Mouse (Mus musculus) ES-Bruce4 (cell line): ENCODE results near the gene Gap43. TPM values are rescaled to one million over a fixed set of nuclear protein-coding genes. Genes with fewer than 3 reads are reported as not detected.
"Not testable (repeated sequence)": the region's sequence is repeated elsewhere in the genome, so short reads cannot be mapped to it uniquely, and the experiment has no call there.

ENCODE experiments used
- H3K27ac ChIP-seq: 2 replicates; pipeline ENCODE4 v1.5.1; 2012; ENCODE audit warnings: low read length, inconsistent platforms; ENCODE audit not compliant: insufficient read depth
- H3K27me3 ChIP-seq: 2 replicates; pipeline ENCODE4 v1.6.1; 2012; ENCODE audit warnings: mild to moderate bottlenecking, low read length, inconsistent platforms; ENCODE audit not compliant: control insufficient read depth, poor library complexity, insufficient read depth, severe bottlenecking
- H3K36me3 ChIP-seq: 2 replicates; pipeline ENCODE4 v1.6.1; 2012; ENCODE audit warnings: inconsistent platforms, mild to moderate bottlenecking, low read length, moderate library complexity; ENCODE audit not compliant: control insufficient read depth, poor library complexity, insufficient read depth, severe bottlenecking
- H3K4me1 ChIP-seq: one replicate; pipeline ENCODE4 v1.8.1; 2011; ENCODE audit warnings: low read length; ENCODE audit not compliant: control insufficient read depth, insufficient read depth
- H3K4me3 ChIP-seq: 2 replicates; pipeline ENCODE4 v1.5.1; 2011; ENCODE audit warnings: low read depth, mild to moderate bottlenecking, low read length
- H3K9ac ChIP-seq: 2 replicates; pipeline ENCODE4 v1.6.1; 2012; ENCODE audit warnings: low read depth, mild to moderate bottlenecking, inconsistent platforms; ENCODE audit not compliant: poor library complexity, severe bottlenecking
- H3K9me3 ChIP-seq: replicated peaks from 2 replicates; pipeline ENCODE4 v1.6.1; 2012; ENCODE audit warnings: mild to moderate bottlenecking, low read length, inconsistent platforms; ENCODE audit not compliant: control insufficient read depth, poor library complexity, insufficient read depth, severe bottlenecking
- CTCF ChIP-seq: IDR thresholded peaks from one replicate; pipeline ENCODE4 v1.8.1; 2011; ENCODE audit warnings: low read depth, low read length
- EP300 ChIP-seq: IDR thresholded peaks from 2 replicates; pipeline ENCODE4 v1.6.1; 2011; ENCODE audit warnings: low read depth, low read length; ENCODE audit not compliant: insufficient read depth
- POLR2A ChIP-seq: IDR thresholded peaks from one replicate; pipeline ENCODE4 v1.8.1; 2011; ENCODE audit warnings: low read length; ENCODE audit not compliant: insufficient read depth
- polyA plus RNA-seq: library from polyadenylated mRNA; stranded (reverse); fragments of >200 nt; gene quantifications from 2 replicates; pipeline ENCODE4 v1.2.4, GENCODE M21; 2011; ENCODE audit warnings: low read depth; ENCODE audit not compliant: missing spikeins, insufficient read depth, insufficient read length

Gap43 gene
- polyA plus RNA-seq, 1 experiment, result 9.9 TPM

DNA sequence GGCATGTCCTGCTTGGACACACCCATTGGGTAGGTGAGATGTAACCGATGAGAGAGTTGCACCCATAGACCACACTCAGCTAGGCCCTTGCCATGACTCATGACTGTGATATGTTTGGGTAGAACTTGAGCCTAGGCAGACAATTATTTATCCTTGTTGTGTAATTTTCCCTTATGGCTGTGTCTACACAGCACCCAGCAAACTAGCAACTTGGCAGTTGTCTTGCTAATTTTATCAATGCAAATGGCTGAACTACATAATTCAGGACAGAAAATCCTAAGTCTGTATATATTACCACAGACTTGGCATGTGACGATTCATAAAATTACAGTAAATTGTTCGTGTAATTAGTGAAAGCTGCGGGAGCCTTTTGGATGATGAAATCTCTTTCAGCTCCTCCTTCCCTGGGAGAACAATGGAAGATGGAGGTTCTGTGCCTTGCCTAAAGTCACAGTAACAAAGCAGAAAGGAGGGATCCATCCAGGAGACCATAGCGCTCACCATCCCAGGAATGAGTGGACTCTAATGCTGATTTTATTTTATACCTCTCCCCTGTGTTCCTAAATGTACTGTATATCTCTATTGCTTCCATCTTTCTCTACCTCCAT is 77.4 kb downstream of the Gap43 start:
- H3K4me1 ChIP-seq, result no peaks in the 10 kb centered on the region
- H3K9me3 ChIP-seq, result no peaks in the 10 kb centered on the region; the same call in 1 of the 2 replicates
- TF ChIP-seq EP300 (no peak), POLR2A (no peak), CTCF (no peak)
- H3K9ac ChIP-seq, result no peak overlapping the region
- no peak overlapping the region for H3K4me3 ChIP-seq
- H3K36me3 ChIP-seq, result no peaks in the 10 kb centered on the region
- no peak overlapping the region for H3K27ac ChIP-seq
- no peaks in the 10 kb centered on the region for H3K27me3 ChIP-seq

DNA sequence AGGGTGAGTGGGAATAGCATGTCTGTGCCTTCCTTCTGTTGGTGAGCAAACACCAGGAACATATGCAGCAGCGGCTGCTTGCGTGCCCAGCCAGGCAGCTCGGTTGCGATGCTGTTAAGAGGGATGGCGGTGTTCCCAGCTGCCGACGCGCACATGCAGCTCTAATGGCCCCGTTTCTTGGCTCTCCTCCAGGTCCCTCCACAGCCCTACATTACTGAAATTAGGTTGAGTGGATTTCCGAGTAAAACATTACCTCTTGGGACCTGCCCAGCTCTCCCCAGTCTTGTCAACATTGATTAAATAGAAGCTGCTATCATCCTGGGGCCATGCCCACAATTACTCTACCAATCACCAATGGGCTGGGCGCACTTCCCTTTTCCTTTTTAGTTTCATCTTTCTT is 84.8 kb downstream of the Gap43 start:
- Histone ChIP-seq H3K27me3 (no peaks in the 10 kb centered on the region), H3K9me3 (no peaks in the 10 kb centered on the region), H3K9ac (no peak overlapping the region), H3K4me1 (no peaks in the 10 kb centered on the region), H3K36me3 (no peaks in the 10 kb centered on the region), H3K4me3 (no peak overlapping the region), H3K27ac (no peak overlapping the region)
- no peak for TF ChIP-seq EP300
- no peak for TF ChIP-seq POLR2A
- TF ChIP-seq CTCF, result no peak

DNA sequence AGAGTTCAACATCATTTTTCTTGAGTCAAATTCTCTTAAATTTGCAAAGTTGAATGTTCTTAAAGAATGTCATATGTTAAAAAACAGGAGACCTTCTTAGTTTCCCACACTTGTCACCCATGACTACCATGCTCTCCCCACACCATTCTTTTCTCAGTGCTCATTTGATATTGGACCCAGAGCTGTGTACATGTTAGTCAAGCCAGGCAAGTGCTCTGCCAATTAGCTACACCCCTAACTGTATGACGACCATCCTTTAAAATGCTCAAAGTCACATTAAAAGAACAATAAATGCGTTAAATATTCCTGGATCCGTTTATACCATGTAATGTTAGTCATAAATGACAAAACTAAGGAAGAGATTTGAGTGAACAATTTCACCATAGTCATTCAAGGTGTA is 85.2 kb downstream of the Gap43 start:
- H3K27me3 ChIP-seq, result no peaks in the 10 kb centered on the region
- no peak overlapping the region for H3K4me3 ChIP-seq
- TF ChIP-seq EP300, result no peak
- TF ChIP-seq POLR2A, result no peak
- no peak for TF ChIP-seq CTCF
- no peaks in the 10 kb centered on the region for H3K36me3 ChIP-seq
- H3K9ac ChIP-seq, result no peak overlapping the region
- no peak overlapping the region for H3K27ac ChIP-seq
- no peaks in the 10 kb centered on the region for H3K9me3 ChIP-seq
- no peaks in the 10 kb centered on the region for H3K4me1 ChIP-seq

DNA sequence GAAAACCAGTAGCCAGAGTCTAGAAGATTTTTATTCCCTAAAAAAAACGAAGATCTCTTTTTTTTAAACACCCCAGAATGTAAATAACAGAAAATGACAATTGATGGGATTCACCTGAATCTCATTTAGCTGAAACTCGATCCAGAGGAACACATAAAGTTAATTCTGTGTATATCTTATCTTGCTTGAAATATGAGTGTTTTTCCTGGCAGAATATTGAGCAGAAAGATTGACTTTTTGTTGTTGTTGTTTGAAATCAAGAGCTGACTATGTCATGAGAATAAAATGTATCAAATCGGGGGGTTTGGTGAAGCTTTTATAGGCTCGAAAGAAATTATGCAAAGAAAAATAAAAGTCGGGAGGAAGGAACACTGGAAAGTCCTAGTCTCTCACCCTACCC is 88.2 kb downstream of the Gap43 start:
- Histone ChIP-seq H3K4me3 (no peak overlapping the region), H3K9ac (no peak overlapping the region), H3K4me1 (no peaks in the 10 kb centered on the region), H3K9me3 (no peaks in the 10 kb centered on the region), H3K27me3 (no peaks in the 10 kb centered on the region), H3K27ac (no peak overlapping the region), H3K36me3 (no peaks in the 10 kb centered on the region)
- TF ChIP-seq POLR2A (no peak), CTCF (no peak), EP300 (no peak)

DNA sequence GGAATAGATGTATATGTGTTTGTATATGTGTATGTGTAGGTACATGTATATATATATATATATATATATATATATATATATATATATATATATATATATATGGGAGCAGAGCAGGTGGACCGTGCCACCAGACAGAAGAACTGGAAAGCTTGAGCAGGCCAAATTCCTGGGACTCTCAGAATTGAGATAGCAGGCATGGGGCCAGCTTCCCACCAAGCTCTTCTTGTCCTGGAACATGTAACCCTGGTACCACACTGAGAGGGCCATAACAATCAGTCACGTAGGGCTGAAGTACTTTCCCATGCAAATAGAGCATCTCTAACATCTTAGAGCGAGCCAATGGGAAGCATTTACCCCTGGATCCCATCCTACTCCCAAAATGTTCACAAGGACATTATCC is 96.3 kb downstream of the Gap43 start:
- H3K27ac ChIP-seq, H3K9me3 ChIP-seq, H3K4me3 ChIP-seq, H3K27me3 ChIP-seq, H3K36me3 ChIP-seq, H3K4me1 ChIP-seq, H3K9ac ChIP-seq: not testable (repeated sequence)

DNA sequence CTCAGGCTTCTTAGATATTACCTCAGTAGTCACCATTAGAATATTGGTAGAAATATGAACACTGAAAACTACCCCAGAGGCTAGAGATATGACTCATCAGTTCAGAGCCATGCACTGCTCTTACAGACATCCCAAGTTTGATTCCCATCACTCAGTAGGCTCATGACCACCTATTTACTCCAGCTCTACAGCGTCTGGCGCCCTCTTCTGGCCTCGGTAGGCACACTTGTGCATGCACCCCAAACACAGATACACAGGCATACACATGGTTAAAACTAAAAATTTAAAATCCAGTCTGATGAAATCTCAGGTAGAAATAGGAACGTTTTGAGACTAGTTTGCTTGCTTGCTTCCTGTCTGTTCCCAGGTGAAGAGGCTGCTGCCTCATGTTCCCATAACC is 109.1 kb downstream of the Gap43 start:
- no peaks in the 10 kb centered on the region for H3K9me3 ChIP-seq
- H3K9ac ChIP-seq, result no peak overlapping the region
- H3K4me3 ChIP-seq, result no peak overlapping the region
- no peaks in the 10 kb centered on the region for H3K27me3 ChIP-seq
- H3K36me3 ChIP-seq, result no peaks in the 10 kb centered on the region
- H3K27ac ChIP-seq, result no peak overlapping the region
- H3K4me1 ChIP-seq, result no peaks in the 10 kb centered on the region
- TF ChIP-seq EP300 (no peak), POLR2A (no peak), CTCF (peak; percentile 70)
